In genomic region chrX:85318576-85318975, GRCm38 (mm10) we compare ENCODE assay signal across 12 mouse cellular contexts.
"Had no signal": no experiment of that assay in that cellular context is flagged by ENCODE, and none has a peak within 500 bp of the region (broad histone marks: within the 10 kb centered on the region; RNA-seq: fewer than 3 reads in every experiment).

No protein-coding gene starts in this region.

- DNase-seq: kidney, adult 18-20 months; kidney, postnatal 4 days; spleen, adult 18-20 months; thymus, adult 18-20 months had no signal

- H3K4me1 ChIP-seq: limb, embryonic 13.5 days; liver, embryonic 15.5 days; megakaryocyte, embryonic 14.5 days; neural tube, embryonic 12.5 days had no signal

- H3K36me3 ChIP-seq: limb, embryonic 13.5 days; liver, embryonic 15.5 days; neural tube, embryonic 12.5 days had no signal

- H3K4me3 ChIP-seq: layer of hippocampus, adult 2 months; limb, embryonic 13.5 days; liver, embryonic 15.5 days; megakaryocyte, embryonic 14.5 days; neural tube, embryonic 12.5 days had no signal

- H3K27ac ChIP-seq: layer of hippocampus, adult 2 months; limb, embryonic 13.5 days; liver, embryonic 15.5 days; macrophage; neural tube, embryonic 12.5 days had no signal

- H3K9ac ChIP-seq: limb, embryonic 13.5 days; liver, embryonic 15.5 days; neural tube, embryonic 12.5 days had no signal

- H3K27me3 ChIP-seq: limb, embryonic 13.5 days; liver, embryonic 15.5 days; neural tube, embryonic 12.5 days had no signal

- H3K9me3 ChIP-seq: limb, embryonic 13.5 days; liver, embryonic 15.5 days; megakaryocyte, embryonic 14.5 days; neural tube, embryonic 12.5 days had no signal

- H3K4me2 ChIP-seq: limb, embryonic 13.5 days; liver, embryonic 11.5 days; liver, embryonic 15.5 days; midbrain, embryonic 11.5 days; neural tube, embryonic 12.5 days had no signal
